Mouse (Mus musculus) A20 (cell line): ENCODE measurements around the gene Cacna1b.

Experiments
- DNase-seq: peaks from one replicate; pipeline ENCODE4 v3.0.0-alpha.2; 2011; ENCODE audit warnings: low read depth, low spot score

Gene Cacna1b

DNA sequence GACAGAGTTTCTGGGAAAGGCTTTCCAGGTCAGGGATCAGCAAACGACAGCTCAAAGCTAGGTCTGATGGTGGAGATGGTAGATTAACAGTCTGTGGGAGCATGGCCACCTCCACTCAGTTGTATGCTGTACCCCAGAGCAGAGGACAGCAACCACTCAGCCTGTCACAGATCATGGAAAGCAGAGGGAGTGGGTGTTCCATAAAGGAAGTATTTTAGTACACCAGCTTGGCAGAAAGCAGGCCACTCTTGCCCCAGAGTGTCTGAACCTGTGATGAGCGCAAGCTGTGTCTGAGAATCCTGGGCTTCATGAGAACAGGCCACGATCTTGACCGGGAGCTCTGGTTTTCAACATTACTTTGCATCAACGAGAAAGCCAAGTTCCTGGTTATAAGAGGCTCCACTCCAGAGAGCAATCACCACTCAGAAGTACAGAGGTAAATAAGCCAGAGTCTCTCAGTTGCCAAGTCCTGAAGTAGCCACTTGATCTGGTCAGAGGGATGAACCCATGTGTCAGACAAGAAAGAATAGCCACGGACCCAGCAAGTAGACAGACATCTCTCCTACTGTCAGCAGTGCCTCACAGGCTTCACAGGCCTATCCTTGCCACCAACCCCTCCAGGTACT, 103.7 kb downstream of the Cacna1b start:
- DNase-seq: no peak

GRCm38 (mm10) chr2:24648503-24648902, 114.4 kb downstream of the Cacna1b start:
- no peak for DNase-seq

- DNase-seq: no peak
These were observed 116.4 kb downstream of the Cacna1b start for GRCm38 (mm10) chr2:24646452-24647146.

- DNase-seq: no peak
These were observed 120.1 kb downstream of the Cacna1b start for GRCm38 (mm10) chr2:24642834-24643233.

- no peak for DNase-seq
These were observed 124.6 kb downstream of the Cacna1b start for GRCm38 (mm10) chr2:24638102-24638954.

DNA sequence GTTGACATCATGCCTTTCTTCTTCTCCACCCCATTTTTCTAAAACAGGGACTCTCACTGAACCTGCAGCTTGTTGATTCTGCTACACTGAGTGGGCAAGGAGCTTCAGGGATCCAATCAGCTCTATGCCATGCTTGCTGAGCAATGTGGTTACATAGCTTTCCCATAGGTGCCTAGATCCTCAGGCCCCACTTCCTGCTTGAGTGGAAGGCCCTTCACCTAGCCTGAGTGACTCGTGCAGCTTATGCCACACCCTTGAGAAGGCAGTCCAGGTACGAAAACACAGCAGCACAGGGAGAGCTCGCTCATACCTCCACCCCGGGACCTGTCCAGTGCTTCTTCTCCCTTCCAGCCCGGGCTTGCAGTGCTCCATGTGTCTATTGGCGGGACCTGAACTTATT, 129.3 kb downstream of the Cacna1b start:
- DNase-seq: no peak

DNA sequence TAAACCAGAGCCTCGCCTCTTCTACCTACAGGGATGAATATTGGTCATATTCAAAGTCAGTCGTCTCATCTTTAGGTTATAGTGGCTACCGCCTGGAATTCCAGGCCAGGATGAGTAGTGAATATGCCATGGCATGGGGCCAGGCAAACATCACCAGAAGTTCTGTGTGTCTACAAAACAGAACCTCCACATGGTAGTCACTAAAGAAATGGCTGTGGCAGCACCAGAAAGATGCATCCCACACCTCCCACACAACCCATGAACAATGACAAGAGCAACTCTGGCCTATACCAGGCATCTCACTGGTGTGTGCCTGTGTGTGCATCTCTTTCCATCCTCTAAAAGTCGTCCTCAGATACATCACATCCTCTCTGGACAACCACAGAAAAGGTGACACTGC, 145.8 kb downstream of the Cacna1b start:
- DNase-seq: no peak

DNA sequence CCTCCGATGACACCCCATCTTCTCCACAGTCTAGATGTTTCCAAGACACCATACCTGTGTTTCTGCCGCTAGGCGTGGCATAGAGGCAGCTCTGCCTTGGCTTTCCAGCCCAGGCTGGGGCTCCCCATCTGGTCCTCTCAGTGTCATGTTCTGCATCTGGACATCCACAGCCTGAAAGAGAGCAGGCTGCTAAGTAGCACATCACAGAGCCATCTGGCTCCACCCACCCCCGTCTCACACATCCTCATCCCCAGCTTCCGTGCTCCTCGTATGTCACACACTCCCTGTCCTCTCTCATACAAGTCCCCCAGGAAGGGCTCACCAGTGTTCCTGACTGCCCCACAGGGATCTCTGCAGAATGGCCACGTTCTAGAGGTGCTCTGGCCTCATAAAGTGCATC, 153.2 kb downstream of the Cacna1b start:
- DNase-seq: no peak

- no peak for DNase-seq
These were observed 154.2 kb downstream of the Cacna1b start for GRCm38 (mm10) chr2:24608765-24609138.

GRCm38 (mm10) chr2:24607905-24608764, 154.8 kb downstream of the Cacna1b start:
- no peak for DNase-seq

DNA sequence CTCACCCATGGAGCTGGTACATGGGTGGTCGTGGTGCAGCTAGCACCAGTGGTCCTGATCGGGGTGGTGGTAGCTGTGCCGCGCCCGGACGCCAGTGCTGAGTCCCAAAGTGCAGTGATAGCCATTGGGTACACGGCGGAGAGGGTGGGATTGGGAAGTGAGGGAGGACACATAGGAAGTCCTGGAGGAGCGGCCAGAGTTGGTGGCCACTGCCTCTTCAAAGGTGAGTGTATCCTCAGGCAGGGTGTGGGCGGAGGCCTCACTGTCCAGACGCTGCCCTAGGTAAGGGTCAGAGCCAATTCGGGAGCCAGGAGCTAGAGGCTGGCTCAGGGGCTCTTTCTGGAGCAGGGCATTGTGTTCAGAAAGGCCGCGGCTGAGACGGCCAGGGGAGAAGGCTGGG, 156.4 kb downstream of the Cacna1b start:
- no peak for DNase-seq

DNA sequence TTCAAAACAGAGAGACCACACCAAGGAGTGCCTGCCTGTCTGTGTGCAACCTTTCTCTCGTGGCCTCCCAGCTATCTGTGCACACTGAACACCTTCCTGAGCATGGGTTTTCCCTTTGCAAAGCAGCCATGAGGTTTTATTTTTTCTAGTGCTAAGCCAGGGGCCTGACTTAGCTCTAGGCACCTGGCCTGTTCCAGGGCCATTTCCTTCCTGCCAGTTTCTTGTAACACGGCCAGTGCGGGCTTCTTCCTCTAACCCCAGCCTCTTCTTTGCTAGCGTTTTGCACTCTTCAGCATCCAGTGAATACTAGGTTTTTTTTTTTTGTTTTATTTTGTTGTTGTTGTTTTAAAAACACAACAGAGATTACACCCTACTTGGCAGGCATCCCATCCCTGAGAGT, 157.9 kb downstream of the Cacna1b start:
- no peak for DNase-seq

- DNase-seq: no peak
These were observed 173.5 kb downstream of the Cacna1b start for GRCm38 (mm10) chr2:24589426-24589825.

GRCm38 (mm10) chr2:24587999-24588398, 175.0 kb downstream of the Cacna1b start:
- no peak for DNase-seq

GRCm38 (mm10) chr2:24574616-24575015, 188.3 kb downstream of the Cacna1b start:
- DNase-seq: peak; percentile 52

GRCm38 (mm10) chr2:24570917-24571316, 192.0 kb downstream of the Cacna1b start:
- DNase-seq: peak; percentile 42

GRCm38 (mm10) chr2:24568555-24568954, 194.4 kb downstream of the Cacna1b start:
- peak; percentile 27 for DNase-seq

- no peak for DNase-seq
These were observed 200.2 kb downstream of the Cacna1b start for GRCm38 (mm10) chr2:24562547-24563290.

GRCm38 (mm10) chr2:24561946-24562345, 201.0 kb downstream of the Cacna1b start:
- peak; percentile 9 for DNase-seq

GRCm38 (mm10) chr2:24560201-24560600, 202.8 kb downstream of the Cacna1b start:
- no peak for DNase-seq

DNA sequence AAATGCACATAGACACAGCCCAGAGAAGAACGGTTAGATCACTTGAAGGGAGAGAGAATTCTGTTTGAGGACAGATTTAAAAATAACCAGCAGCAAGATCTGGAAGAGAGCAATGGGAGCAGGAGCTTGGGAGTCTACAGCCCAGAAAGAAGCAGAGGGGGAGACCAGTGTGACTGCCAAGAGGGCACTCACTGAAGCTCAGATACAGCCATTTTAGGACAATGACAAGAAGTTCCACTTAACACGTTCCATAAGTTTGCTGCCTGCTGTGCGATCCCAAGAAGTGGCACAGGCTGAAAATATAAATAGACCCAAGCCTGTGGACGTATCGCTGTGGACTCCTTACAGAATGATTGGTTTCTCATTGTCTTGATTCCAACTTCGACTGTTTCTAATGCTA, 206.6 kb downstream of the Cacna1b start:
- no peak for DNase-seq
